Mouse (Mus musculus): ENCODE data around the gene Ldlr. TPM values are rescaled to one million over a fixed set of nuclear protein-coding genes. Genes with fewer than 3 reads are reported as not detected.

Ldlr gene
- polyA plus RNA-seq, 1 experiment from 2014 or later = 15.9 TPM

DNA sequence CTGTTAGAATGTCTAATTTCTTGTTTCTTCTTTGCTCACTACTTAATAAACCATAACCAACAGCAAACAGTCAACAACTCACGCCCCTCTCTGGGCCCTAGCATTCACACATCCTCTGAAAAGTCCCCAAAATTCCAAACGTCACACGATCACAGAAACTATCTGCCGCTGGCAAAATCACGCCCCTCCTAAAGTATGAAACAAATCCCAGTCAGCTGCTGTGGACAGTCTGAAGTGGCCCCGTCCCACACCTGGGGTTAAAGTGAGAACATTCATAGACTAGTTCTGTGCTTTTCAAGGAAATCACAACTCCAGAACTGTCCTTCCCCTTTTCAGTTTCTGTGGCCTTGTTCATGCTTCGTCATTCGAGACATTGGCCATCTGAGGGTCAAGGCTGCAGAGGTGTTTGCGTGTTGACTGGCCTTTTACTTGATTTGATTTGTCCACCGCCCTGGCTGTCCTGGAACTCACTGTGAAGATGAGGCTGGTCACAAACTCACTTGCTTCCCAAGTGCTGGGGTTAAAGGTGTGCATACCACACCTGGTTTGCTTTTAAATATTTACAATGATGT, 5.1 kb downstream of the Ldlr start:
- H3K36me3 ChIP-seq = peaks cover 9% of the 10 kb centered on the region
- H3K4me2 ChIP-seq (replicated peaks) = no peak overlapping the region
- no peak overlapping the region for H3K4me3 ChIP-seq
- 90% methylated on average over 10 of the region's 10 CpGs for WGBS
- H3K27ac ChIP-seq (replicated peaks) = no peak overlapping the region
- no peaks in the 10 kb centered on the region for H3K27me3 ChIP-seq
- no peak overlapping the region for H3K9ac ChIP-seq (replicated peaks)
- peaks cover 23% of the 10 kb centered on the region for H3K4me1 ChIP-seq
- ATAC-seq (replicated peaks) = no peak
- no peaks in the 10 kb centered on the region for H3K9me3 ChIP-seq

DNA sequence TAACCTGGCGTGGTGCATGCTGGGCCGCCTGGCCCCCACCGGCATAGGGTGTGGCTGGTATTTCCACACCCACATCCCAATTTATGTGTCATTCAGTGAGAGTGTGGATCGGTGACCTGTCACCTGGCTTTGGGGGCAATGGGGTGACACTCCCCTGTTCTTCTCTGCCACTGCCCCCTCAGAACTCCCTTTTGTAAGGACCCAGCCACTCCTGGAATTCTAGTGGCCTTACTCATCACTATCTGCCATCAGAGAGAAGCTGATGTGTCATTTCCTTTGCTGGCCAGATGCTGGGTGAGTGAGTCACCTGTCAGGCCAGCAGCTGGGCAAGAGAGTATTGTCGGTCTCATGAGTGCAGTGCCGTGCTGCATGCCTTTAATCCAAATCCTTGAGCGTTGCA, 6.0 kb downstream of the Ldlr start:
- WGBS = 90% methylated on average over 7 of the region's 7 CpGs
- no peak overlapping the region for H3K4me2 ChIP-seq (replicated peaks)
- ATAC-seq (replicated peaks) = no peak
- no peak overlapping the region for H3K4me3 ChIP-seq
- H3K9me3 ChIP-seq = no peaks in the 10 kb centered on the region
- no peaks in the 10 kb centered on the region for H3K27me3 ChIP-seq
- peaks cover 18% of the 10 kb centered on the region for H3K36me3 ChIP-seq
- no peak overlapping the region for H3K27ac ChIP-seq (replicated peaks)
- peaks cover 21% of the 10 kb centered on the region for H3K4me1 ChIP-seq
- H3K9ac ChIP-seq (replicated peaks) = no peak overlapping the region

DNA sequence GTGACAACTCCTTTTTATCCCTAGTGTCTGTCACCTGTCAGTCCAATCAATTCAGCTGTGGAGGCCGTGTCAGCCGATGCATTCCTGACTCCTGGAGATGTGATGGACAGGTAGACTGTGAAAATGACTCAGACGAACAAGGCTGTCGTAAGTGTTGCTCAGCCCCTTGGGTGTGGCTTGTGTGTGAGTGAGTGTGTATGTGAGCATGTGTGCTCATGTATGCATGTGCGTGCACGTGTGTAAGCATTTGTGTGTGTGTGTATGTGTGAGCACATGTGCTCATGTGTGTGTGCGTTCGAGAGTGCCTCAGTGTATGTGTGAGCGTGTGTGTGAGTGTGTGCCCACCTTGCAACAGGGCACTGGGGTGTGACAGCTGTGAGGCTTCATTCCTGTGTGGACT, 9.0 kb downstream of the Ldlr start:
- Histone ChIP-seq H3K36me3 (peaks cover 47% of the 10 kb centered on the region), H3K27ac (replicated peaks) (no peak overlapping the region), H3K9me3 (no peaks in the 10 kb centered on the region), H3K9ac (replicated peaks) (no peak overlapping the region), H3K27me3 (no peaks in the 10 kb centered on the region), H3K4me1 (no peaks in the 10 kb centered on the region), H3K4me2 (replicated peaks) (no peak overlapping the region), H3K4me3 (no peak overlapping the region)
- WGBS = 94% methylated on average over 9 of the region's 9 CpGs
- no peak for ATAC-seq (replicated peaks)

DNA sequence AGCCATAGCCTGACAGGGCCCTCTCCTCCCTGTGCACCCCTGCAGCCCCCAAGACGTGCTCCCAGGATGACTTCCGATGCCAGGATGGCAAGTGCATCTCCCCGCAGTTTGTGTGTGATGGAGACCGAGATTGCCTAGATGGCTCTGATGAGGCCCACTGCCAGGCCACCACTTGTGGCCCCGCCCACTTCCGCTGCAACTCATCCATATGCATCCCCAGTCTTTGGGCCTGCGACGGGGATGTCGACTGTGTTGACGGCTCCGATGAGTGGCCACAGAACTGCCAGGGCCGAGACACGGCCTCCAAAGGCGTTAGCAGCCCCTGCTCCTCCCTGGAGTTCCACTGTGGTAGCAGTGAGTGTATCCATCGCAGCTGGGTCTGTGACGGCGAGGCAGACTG, 10.2 kb downstream of the Ldlr start:
- Histone ChIP-seq H3K4me1 (no peaks in the 10 kb centered on the region), H3K27ac (replicated peaks) (no peak overlapping the region), H3K9ac (replicated peaks) (no peak overlapping the region), H3K4me2 (replicated peaks) (no peak overlapping the region), H3K36me3 (peaks cover 59% of the 10 kb centered on the region), H3K4me3 (no peak overlapping the region), H3K9me3 (no peaks in the 10 kb centered on the region), H3K27me3 (no peaks in the 10 kb centered on the region)
- no peak for ATAC-seq (replicated peaks)
- WGBS = 82% methylated on average over 17 of the region's 17 CpGs

DNA sequence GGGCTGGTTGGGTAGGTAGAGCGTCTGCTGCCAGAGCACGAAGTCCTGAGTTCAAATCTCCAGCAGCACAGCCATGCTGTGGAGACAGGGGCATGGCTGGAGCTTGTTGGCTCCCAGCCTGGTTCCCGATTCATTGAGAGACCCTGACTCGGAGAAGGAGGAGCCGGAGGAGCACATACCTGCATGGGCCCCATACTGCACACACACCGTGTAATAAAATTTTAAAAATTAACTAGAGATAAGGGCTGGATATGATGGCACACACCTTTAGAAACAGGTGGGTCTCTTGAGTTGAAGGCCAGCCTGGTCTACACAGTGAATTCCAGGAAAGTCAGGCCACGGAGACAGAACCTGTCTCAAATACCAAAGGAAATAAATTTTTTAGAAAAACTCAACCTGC, 10.7 kb downstream of the Ldlr start:
- WGBS = 94% methylated on average over 7 of the region's 7 CpGs
- H3K9me3 ChIP-seq = no peaks in the 10 kb centered on the region
- H3K27ac ChIP-seq (replicated peaks) = no peak overlapping the region
- no peaks in the 10 kb centered on the region for H3K27me3 ChIP-seq
- H3K36me3 ChIP-seq = peaks cover 64% of the 10 kb centered on the region
- H3K4me2 ChIP-seq (replicated peaks) = no peak overlapping the region
- no peak for ATAC-seq (replicated peaks)
- H3K4me3 ChIP-seq = no peak overlapping the region
- no peak overlapping the region for H3K9ac ChIP-seq (replicated peaks)
- H3K4me1 ChIP-seq = no peaks in the 10 kb centered on the region

DNA sequence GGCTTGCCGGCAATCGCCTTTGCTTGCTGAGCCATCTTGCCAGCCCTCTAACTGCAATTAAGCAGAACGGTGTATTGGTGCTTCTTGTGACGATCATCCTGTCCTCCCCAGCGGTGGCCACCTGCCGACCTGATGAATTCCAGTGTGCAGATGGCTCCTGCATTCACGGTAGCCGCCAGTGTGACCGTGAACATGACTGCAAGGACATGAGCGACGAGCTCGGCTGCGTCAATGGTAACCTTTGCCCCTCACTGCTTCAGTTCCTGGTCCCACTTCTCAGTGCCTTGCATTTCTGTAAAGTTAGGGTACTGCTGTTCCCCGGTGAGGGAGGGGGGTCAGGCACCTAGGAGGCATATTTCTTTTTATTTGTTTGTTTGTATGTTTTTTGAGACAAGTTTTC, 11.8 kb downstream of the Ldlr start:
- Histone ChIP-seq H3K4me3 (no peak overlapping the region), H3K9me3 (no peaks in the 10 kb centered on the region), H3K27me3 (no peaks in the 10 kb centered on the region), H3K4me2 (replicated peaks) (no peak overlapping the region), H3K9ac (replicated peaks) (no peak overlapping the region), H3K27ac (replicated peaks) (no peak overlapping the region), H3K36me3 (peaks cover 75% of the 10 kb centered on the region), H3K4me1 (no peaks in the 10 kb centered on the region)
- no peak for ATAC-seq (replicated peaks)
- 91% methylated on average over 14 of the region's 14 CpGs for WGBS

DNA sequence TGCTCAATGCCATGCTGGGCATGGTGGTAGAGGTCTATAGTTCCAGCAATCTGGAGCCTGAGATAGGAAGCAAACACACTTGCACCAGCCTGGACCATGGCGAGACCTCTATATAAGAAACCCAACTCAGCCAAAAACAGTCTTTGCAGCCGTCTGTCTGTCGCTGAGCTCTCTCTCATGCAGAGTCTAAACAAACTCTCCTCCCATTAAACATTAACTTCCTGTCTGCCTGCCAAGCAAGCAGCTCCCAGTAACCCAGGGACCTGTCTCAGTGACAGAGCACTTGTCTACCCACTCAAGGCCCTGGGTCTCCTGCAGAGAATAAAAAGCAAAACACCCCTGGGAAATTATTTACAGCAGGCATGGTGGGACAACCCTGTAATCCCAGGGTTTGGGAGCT, 13.3 kb downstream of the Ldlr start:
- H3K27me3 ChIP-seq = no peaks in the 10 kb centered on the region
- H3K9ac ChIP-seq (replicated peaks) = no peak overlapping the region
- no peak overlapping the region for H3K4me3 ChIP-seq
- peaks cover 82% of the 10 kb centered on the region for H3K36me3 ChIP-seq
- no peaks in the 10 kb centered on the region for H3K9me3 ChIP-seq
- H3K27ac ChIP-seq (replicated peaks) = no peak overlapping the region
- H3K4me2 ChIP-seq (replicated peaks) = no peak overlapping the region
- ATAC-seq (replicated peaks) = no peak
- H3K4me1 ChIP-seq = no peaks in the 10 kb centered on the region
- WGBS = 82% methylated on average over 3 of the region's 3 CpGs

DNA sequence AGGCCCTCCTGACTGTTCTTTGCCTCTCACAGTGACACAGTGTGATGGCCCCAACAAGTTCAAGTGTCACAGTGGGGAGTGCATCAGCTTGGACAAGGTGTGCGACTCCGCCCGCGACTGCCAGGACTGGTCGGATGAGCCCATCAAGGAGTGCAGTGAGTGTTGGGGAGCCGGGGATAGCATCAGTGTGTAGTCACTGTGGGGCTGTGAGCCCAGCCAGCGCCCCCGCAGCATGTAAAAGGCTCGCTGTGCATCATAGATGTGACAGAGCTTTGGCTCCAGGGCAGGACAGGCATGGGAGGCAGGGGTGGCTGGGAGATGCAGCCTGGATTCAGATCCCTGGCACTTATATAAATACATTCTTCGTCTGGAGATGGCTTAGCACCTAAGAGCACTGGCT, 13.9 kb downstream of the Ldlr start:
- no peaks in the 10 kb centered on the region for H3K9me3 ChIP-seq
- no peak overlapping the region for H3K27ac ChIP-seq (replicated peaks)
- H3K36me3 ChIP-seq = peaks cover 84% of the 10 kb centered on the region
- H3K9ac ChIP-seq (replicated peaks) = no peak overlapping the region
- WGBS = 96% methylated on average over 10 of the region's 10 CpGs
- H3K4me3 ChIP-seq = no peak overlapping the region
- no peaks in the 10 kb centered on the region for H3K4me1 ChIP-seq
- no peak for ATAC-seq (replicated peaks)
- no peak overlapping the region for H3K4me2 ChIP-seq (replicated peaks)
- H3K27me3 ChIP-seq = no peaks in the 10 kb centered on the region

DNA sequence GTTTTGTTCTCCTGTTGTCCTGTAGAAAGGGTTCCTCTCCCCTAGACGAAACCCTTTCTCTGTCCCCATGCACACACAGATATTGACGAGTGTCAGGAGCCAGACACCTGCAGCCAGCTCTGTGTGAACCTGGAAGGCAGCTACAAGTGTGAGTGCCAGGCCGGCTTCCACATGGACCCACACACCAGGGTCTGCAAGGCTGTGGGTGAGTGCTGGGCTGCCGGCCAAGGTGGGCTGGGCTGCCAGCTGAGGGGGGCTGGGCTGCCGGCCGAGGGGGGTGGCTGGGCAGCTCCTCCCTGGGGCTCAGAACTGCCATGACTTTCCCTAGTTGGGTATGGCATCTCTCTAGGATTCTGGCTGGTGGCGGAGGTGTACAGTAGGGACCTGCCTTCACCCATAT, 15.5 kb downstream of the Ldlr start:
- H3K36me3 ChIP-seq = peaks cover 84% of the 10 kb centered on the region
- peak; percentile 41; the same call in 1 of the 2 replicates for ATAC-seq (replicated peaks)
- H3K4me2 ChIP-seq (replicated peaks) = no peak overlapping the region
- no peaks in the 10 kb centered on the region for H3K9me3 ChIP-seq
- H3K27me3 ChIP-seq = no peaks in the 10 kb centered on the region
- 61% methylated on average over 7 of the region's 7 CpGs for WGBS
- no peak overlapping the region for H3K27ac ChIP-seq (replicated peaks)
- H3K4me1 ChIP-seq = no peaks in the 10 kb centered on the region
- H3K4me3 ChIP-seq = no peak overlapping the region
- no peak overlapping the region for H3K9ac ChIP-seq (replicated peaks)

DNA sequence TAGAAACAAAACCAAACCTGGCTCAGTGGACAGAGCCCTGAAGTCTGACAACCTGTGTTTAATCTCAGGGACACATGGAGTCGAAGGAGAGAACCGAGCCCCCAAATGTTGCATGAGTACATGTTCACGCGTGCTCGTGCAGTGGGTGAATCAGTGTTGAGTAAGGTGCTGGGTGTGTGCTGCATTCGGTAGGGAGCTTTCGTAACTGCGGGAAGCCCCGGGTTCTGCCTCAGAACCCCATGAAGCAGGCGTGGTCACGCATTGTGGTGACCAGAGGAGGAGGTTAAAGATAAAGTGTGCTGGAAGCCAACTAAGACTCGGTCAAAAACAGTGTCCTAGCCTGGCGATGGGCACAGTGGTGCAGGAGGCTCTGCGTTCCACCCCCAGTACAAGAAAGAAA, 17.1 kb downstream of the Ldlr start:
- Histone ChIP-seq H3K36me3 (peaks cover 82% of the 10 kb centered on the region), H3K27me3 (no peaks in the 10 kb centered on the region), H3K4me2 (replicated peaks) (no peak overlapping the region), H3K27ac (replicated peaks) (no peak overlapping the region), H3K9me3 (no peaks in the 10 kb centered on the region), H3K4me3 (no peak overlapping the region), H3K4me1 (no peaks in the 10 kb centered on the region), H3K9ac (replicated peaks) (no peak overlapping the region)
- no peak for ATAC-seq (replicated peaks)
- WGBS = 97% methylated on average over 14 of the region's 14 CpGs

DNA sequence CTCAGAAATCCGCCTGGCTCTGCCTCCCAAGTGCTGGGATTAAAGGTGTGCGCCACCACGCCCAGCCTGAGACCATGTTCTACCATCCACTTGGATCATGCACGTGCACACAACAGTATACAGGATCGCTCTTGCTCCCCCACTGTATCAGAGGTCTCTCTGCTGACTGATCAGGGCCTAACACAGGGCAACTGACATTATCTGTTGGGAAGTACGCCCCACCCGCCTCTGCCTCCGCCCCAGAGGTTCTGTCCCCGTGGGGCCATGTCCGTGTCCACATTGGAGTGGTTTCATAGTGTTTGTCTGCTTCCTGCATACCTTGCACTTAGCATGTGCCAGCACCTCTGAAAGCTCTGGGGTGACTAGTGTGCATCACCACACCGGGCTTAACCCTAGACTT, 18.2 kb downstream of the Ldlr start:
- no peak overlapping the region for H3K4me3 ChIP-seq
- no peak overlapping the region for H3K4me2 ChIP-seq (replicated peaks)
- no peaks in the 10 kb centered on the region for H3K9me3 ChIP-seq
- H3K9ac ChIP-seq (replicated peaks) = no peak overlapping the region
- peaks cover 81% of the 10 kb centered on the region for H3K36me3 ChIP-seq
- H3K27ac ChIP-seq (replicated peaks) = no peak overlapping the region
- ATAC-seq (replicated peaks) = no peak
- no peaks in the 10 kb centered on the region for H3K4me1 ChIP-seq
- no peaks in the 10 kb centered on the region for H3K27me3 ChIP-seq
- 96% methylated on average over 11 of the region's 11 CpGs for WGBS

DNA sequence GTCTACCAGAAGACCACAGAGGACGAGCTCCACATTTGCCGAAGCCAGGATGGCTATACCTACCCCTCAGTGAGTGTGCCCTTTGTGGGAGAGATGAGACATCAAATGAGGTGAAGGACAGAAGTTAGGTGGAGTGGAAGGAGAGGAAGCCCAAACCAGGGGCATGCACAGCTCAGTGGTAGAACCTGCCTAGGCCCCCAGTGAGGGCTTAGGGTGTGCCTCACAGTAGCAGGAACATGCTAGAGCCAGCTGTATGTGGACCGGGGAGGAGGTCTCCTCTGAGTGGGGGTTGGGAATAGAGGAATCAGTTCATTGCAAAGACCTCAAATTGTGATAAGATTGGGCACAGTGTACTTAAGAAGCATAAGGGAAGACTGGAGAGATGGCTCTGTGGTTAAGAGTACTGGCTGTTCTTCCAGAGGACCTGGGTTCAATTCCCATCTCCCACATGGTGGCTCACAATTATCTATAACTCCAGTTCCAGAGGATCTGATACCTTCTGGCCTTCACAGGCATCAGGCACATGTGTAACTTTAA, 24.0 kb downstream of the Ldlr start:
- no peak overlapping the region for H3K4me2 ChIP-seq (replicated peaks)
- no peak for ATAC-seq (replicated peaks)
- peaks cover 48% of the 10 kb centered on the region for H3K36me3 ChIP-seq
- 95% methylated on average over 3 of the region's 3 CpGs for WGBS
- no peaks in the 10 kb centered on the region for H3K27me3 ChIP-seq
- H3K9ac ChIP-seq (replicated peaks) = no peak overlapping the region
- H3K4me3 ChIP-seq = no peak overlapping the region
- peaks cover 4% of the 10 kb centered on the region; the same call in 1 of the 2 replicates for H3K4me1 ChIP-seq
- H3K27ac ChIP-seq (replicated peaks) = peak overlapping the region; percentile 75
- no peaks in the 10 kb centered on the region for H3K9me3 ChIP-seq

DNA sequence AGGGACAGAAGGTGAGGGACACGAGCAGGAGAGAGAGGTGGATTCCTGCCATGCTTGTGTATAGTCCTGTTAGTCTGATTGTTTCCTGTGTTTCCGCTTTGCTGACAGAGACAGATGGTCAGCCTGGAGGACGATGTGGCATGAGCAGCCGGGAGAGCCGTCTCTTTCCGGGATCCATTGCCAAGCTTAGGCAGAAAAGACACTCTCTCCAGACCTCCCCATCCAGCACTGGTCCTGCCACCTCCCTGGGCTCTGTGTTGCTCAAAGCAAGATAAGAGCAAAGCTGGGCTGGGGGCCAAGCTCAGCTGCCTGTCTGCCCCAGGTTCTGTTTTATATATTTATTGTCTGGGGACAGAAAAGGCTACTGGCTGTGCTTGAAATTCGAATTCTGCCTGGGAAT, 24.8 kb downstream of the Ldlr start:
- no peaks in the 10 kb centered on the region for H3K9me3 ChIP-seq
- no peak overlapping the region for H3K9ac ChIP-seq (replicated peaks)
- H3K27me3 ChIP-seq = no peaks in the 10 kb centered on the region
- H3K4me1 ChIP-seq = peaks cover 4% of the 10 kb centered on the region; the same call in 1 of the 2 replicates
- WGBS = 71% methylated on average over 7 of the region's 7 CpGs
- H3K27ac ChIP-seq (replicated peaks) = peak overlapping the region; percentile 75
- no peak overlapping the region for H3K4me2 ChIP-seq (replicated peaks)
- H3K4me3 ChIP-seq = no peak overlapping the region
- H3K36me3 ChIP-seq = peaks cover 43% of the 10 kb centered on the region
- ATAC-seq (replicated peaks) = peak; percentile 67

Data from forebrain, embryonic 15.5 days (tissue).